Mouse (Mus musculus) thymus, adult 2 months (tissue): ENCODE measurements at regions not wholly inside any gene's neighbourhood (a gene's known extent, or its start where the extent isn't known, plus 50 kb on each side); places are given as distances from the start of the nearest gene placed in this dataset.

Experiments used
- CTCF ChIP-seq: fragments of 200-500 bp; IDR thresholded peaks from 2 replicates; pipeline ENCODE4 v1.5.1; 2012; ENCODE audit warnings: mild to moderate bottlenecking, control low read depth, low read length, moderate library complexity, borderline replicate concordance; ENCODE audit not compliant: control insufficient read depth, poor library complexity, insufficient read depth; ENCODE audit errors: extremely low read depth
- POLR2A ChIP-seq: fragments of 200-500 bp; IDR thresholded peaks from 2 replicates; pipeline ENCODE4 v1.6.1; 2012; ENCODE audit warnings: mild to moderate bottlenecking, low read length, control low read depth, moderate library complexity; ENCODE audit not compliant: control insufficient read depth, poor library complexity, insufficient read depth; ENCODE audit errors: extremely low read depth

DNA sequence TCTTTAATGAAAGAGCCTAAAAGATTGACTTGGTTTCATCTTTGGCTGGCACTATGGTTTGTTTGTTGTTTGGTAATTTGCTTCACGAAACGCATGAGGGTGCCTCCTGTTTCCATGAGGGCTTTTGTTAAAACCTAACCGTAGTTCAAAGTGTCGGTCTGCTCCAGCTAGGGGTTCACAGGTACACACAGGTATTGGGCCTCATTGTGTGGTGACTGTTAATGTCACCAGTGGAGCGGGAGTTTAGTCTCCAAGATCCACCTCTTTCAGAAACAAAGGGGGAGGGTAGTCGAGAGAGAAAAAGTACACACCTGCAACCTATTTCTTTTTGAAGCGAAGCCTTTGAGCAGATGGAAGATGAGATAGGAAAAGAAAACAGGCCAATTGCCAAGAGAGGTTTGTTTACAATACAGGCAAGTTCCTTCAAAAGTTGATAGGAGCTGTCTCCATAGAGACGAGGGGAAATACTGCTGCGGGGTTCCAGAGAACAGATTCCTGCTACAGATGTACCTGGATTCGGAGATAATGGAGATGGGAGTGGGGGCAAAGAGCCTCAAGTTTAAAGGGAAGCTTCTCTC lies 273.9 kb downstream of the Ndfip2 start:
- TF ChIP-seq CTCF (no peak), POLR2A (no peak)
